Mouse (Mus musculus): ENCODE measurements around the gene Taok1. TPM values are rescaled to one million over a fixed set of nuclear protein-coding genes. Genes with fewer than 3 reads are reported as not detected.
A peak's percentile ranks its signal among the peaks of the same experiment; 100 is the strongest.
"Not testable (repeated sequence)": the region's sequence is repeated elsewhere in the genome, so short reads cannot be mapped to it uniquely, and the experiment has no call there.

The Taok1 gene
- polyA plus RNA-seq (2016; fragmentation: Nextera tagmentation; extraction: Ambion mirVana) = 14.8 and 15.1 TPM in 2 replicates

- Histone ChIP-seq H3K27ac (peak within 1 kb of the TSS; percentile 99), H3K27me3 (ENCODE audit: poor library complexity, severe bottlenecking) (no peaks in the 10 kb centered on the region), H3K4me3 (peak within 1 kb of the TSS; percentile 99), H3K9me3 (no peaks in the 10 kb centered on the region), H3K36me3 (replicated peaks) (peaks cover 21% of the 10 kb centered on the region), H3K4me1 (peaks cover 29% of the 10 kb centered on the region)
- DNase-seq (ENCODE audit: extremely low spot score, low spot score) = peak; percentile 97
- WGBS = 1% methylated on average over 65 of the region's 71 CpGs
Measured at GRCm38 (mm10) chr11:77607538-77608455, at the start of gene Taok1. Taok1 (minus strand) TSS chr11:77607815.

GRCm38 (mm10) chr11:77653406-77654190 lies 46.0 kb upstream of the Taok1 start:
- DNase-seq (ENCODE audit: extremely low spot score, low spot score); H3K9me3 ChIP-seq; H3K27ac ChIP-seq; H3K4me1 ChIP-seq; H3K36me3 ChIP-seq (replicated peaks); H3K27me3 ChIP-seq (ENCODE audit: poor library complexity, severe bottlenecking); H3K4me3 ChIP-seq: not testable (repeated sequence)
- 93% methylated on average over 4 of the region's 4 CpGs for WGBS

- no peaks in the 10 kb centered on the region for H3K27me3 ChIP-seq (ENCODE audit: poor library complexity, severe bottlenecking)
- no peaks in the 10 kb centered on the region for H3K4me1 ChIP-seq
- no peaks in the 10 kb centered on the region for H3K36me3 ChIP-seq (replicated peaks)
- H3K9me3 ChIP-seq = no peaks in the 10 kb centered on the region
- no peak overlapping the region for H3K27ac ChIP-seq
- 64% methylated on average over 6 of the region's 6 CpGs for WGBS
- H3K4me3 ChIP-seq = no peak overlapping the region
- DNase-seq (ENCODE audit: extremely low spot score, low spot score) = no peak
Measured at GRCm38 (mm10) chr11:77652484-77652883, 44.9 kb upstream of the Taok1 start.

- Histone ChIP-seq H3K4me3 (no peak overlapping the region), H3K27ac (no peak overlapping the region), H3K27me3 (ENCODE audit: poor library complexity, severe bottlenecking) (no peaks in the 10 kb centered on the region), H3K4me1 (no peaks in the 10 kb centered on the region), H3K36me3 (replicated peaks) (no peaks in the 10 kb centered on the region), H3K9me3 (no peaks in the 10 kb centered on the region)
- 78% methylated on average over 7 of the region's 7 CpGs for WGBS
- no peak for DNase-seq (ENCODE audit: extremely low spot score, low spot score)
Measured at GRCm38 (mm10) chr11:77648878-77649277, 41.3 kb upstream of the Taok1 start.

- no peaks in the 10 kb centered on the region for H3K9me3 ChIP-seq
- H3K27me3 ChIP-seq (ENCODE audit: poor library complexity, severe bottlenecking) = no peaks in the 10 kb centered on the region
- 85% methylated on average over 4 of the region's 4 CpGs for WGBS
- no peak overlapping the region for H3K4me3 ChIP-seq
- no peaks in the 10 kb centered on the region for H3K4me1 ChIP-seq
- H3K36me3 ChIP-seq (replicated peaks) = no peaks in the 10 kb centered on the region
- no peak for DNase-seq (ENCODE audit: extremely low spot score, low spot score)
- H3K27ac ChIP-seq = no peak overlapping the region
Measured at GRCm38 (mm10) chr11:77645481-77645880, 37.9 kb upstream of the Taok1 start.

GRCm38 (mm10) chr11:77641390-77641789 lies 33.8 kb upstream of the Taok1 start:
- Histone ChIP-seq H3K4me1 (no peaks in the 10 kb centered on the region), H3K36me3 (replicated peaks) (no peaks in the 10 kb centered on the region), H3K4me3 (no peak overlapping the region), H3K27me3 (ENCODE audit: poor library complexity, severe bottlenecking) (no peaks in the 10 kb centered on the region), H3K27ac (no peak overlapping the region), H3K9me3 (no peaks in the 10 kb centered on the region)
- WGBS = 91% methylated on average over 9 of the region's 9 CpGs
- no peak for DNase-seq (ENCODE audit: extremely low spot score, low spot score)

- Histone ChIP-seq H3K27me3 (ENCODE audit: poor library complexity, severe bottlenecking) (no peaks in the 10 kb centered on the region; the same call in 1 of the 2 replicates), H3K4me1 (peaks cover 23% of the 10 kb centered on the region), H3K27ac (peak overlapping the region; percentile 62; the same call in 1 of the 2 replicates), H3K9me3 (no peaks in the 10 kb centered on the region), H3K36me3 (replicated peaks) (no peaks in the 10 kb centered on the region), H3K4me3 (peak overlapping the region; percentile 41)
- peak; percentile 73 for DNase-seq (ENCODE audit: extremely low spot score, low spot score)
- 16% methylated on average over 8 of the region's 8 CpGs for WGBS
Measured at GRCm38 (mm10) chr11:77630257-77630670, 22.6 kb upstream of the Taok1 start.

- H3K4me1 ChIP-seq = peaks cover 31% of the 10 kb centered on the region
- no peaks in the 10 kb centered on the region for H3K9me3 ChIP-seq
- no peak overlapping the region for H3K27ac ChIP-seq
- no peaks in the 10 kb centered on the region; the same call in 1 of the 2 replicates for H3K27me3 ChIP-seq (ENCODE audit: poor library complexity, severe bottlenecking)
- H3K36me3 ChIP-seq (replicated peaks) = no peaks in the 10 kb centered on the region
- no peak for DNase-seq (ENCODE audit: extremely low spot score, low spot score)
- H3K4me3 ChIP-seq = no peak overlapping the region
- WGBS = 3% methylated on average over 1 of the region's 1 CpGs
Measured at GRCm38 (mm10) chr11:77629476-77629875, 21.9 kb upstream of the Taok1 start.

GRCm38 (mm10) chr11:77626596-77627535 lies 19.3 kb upstream of the Taok1 start:
- Histone ChIP-seq H3K36me3 (replicated peaks) (no peaks in the 10 kb centered on the region), H3K9me3 (no peaks in the 10 kb centered on the region), H3K27ac (no peak overlapping the region; the same call in 1 of the 2 replicates), H3K4me3 (no peak overlapping the region), H3K27me3 (ENCODE audit: poor library complexity, severe bottlenecking) (peaks cover 14% of the 10 kb centered on the region), H3K4me1 (peaks cover 39% of the 10 kb centered on the region)
- DNase-seq (ENCODE audit: extremely low spot score, low spot score) = no peak
- WGBS = 72% methylated on average over 5 of the region's 5 CpGs

GRCm38 (mm10) chr11:77625061-77625855 lies 17.6 kb upstream of the Taok1 start:
- Histone ChIP-seq H3K27ac (peak overlapping the region; percentile 40), H3K9me3 (no peaks in the 10 kb centered on the region), H3K4me3 (peak overlapping the region; percentile 48), H3K27me3 (ENCODE audit: poor library complexity, severe bottlenecking) (peaks cover 14% of the 10 kb centered on the region), H3K36me3 (replicated peaks) (no peaks in the 10 kb centered on the region), H3K4me1 (peaks cover 37% of the 10 kb centered on the region)
- peak; percentile 67 for DNase-seq (ENCODE audit: extremely low spot score, low spot score)
- WGBS = 8% methylated on average over 11 of the region's 11 CpGs

- Histone ChIP-seq H3K27ac (peak overlapping the region; percentile 40), H3K9me3 (no peaks in the 10 kb centered on the region), H3K4me1 (peaks cover 31% of the 10 kb centered on the region), H3K36me3 (replicated peaks) (no peaks in the 10 kb centered on the region), H3K27me3 (ENCODE audit: poor library complexity, severe bottlenecking) (peaks cover 14% of the 10 kb centered on the region), H3K4me3 (peak overlapping the region; percentile 48)
- under 1% methylated on average over 17 of the region's 17 CpGs for WGBS
- DNase-seq (ENCODE audit: extremely low spot score, low spot score) = peak; percentile 33
Measured at GRCm38 (mm10) chr11:77624441-77625060, 16.9 kb upstream of the Taok1 start.

Measured in forebrain, embryonic 10.5 days (tissue).